Mouse (Mus musculus): ENCODE measurements around the gene Zpbp. TPM values are rescaled to one million over a fixed set of nuclear protein-coding genes. Genes with fewer than 3 reads are reported as not detected.

Gene Zpbp
- under 1 TPM; 0.05 to 0.19 (median 0.15) TPM for total RNA-seq (2022)

- DNase-seq (ENCODE audit: low spot score in 2 of 2) = peak; percentile 76 to 79
Observed at GRCm38 (mm10) chr11:11461635-11462560, at the start of gene Zpbp, which contains the start of gene Spata48. Gene Zpbp (minus strand): TSS chr11:11462408. Gene Spata48 (plus strand): TSS chr11:11462094.

GRCm38 (mm10) chr11:11509413-11509812 lies 47.2 kb upstream of the Zpbp start:
- no peak for DNase-seq (ENCODE audit: low spot score in 2 of 2)

GRCm38 (mm10) chr11:11506187-11506586 lies 44.0 kb upstream of the Zpbp start:
- no peak for DNase-seq (ENCODE audit: low spot score in 2 of 2)

- no peak for DNase-seq (ENCODE audit: low spot score in 2 of 2)
Observed at GRCm38 (mm10) chr11:11499944-11500343, 37.7 kb upstream of the Zpbp start.

GRCm38 (mm10) chr11:11495697-11496096 lies 33.5 kb upstream of the Zpbp start:
- no peak for DNase-seq (ENCODE audit: low spot score in 2 of 2)

GRCm38 (mm10) chr11:11492044-11492443 lies 29.8 kb upstream of the Zpbp start:
- no peak for DNase-seq (ENCODE audit: low spot score in 2 of 2)

GRCm38 (mm10) chr11:11484378-11484777 lies 22.2 kb upstream of the Zpbp start:
- DNase-seq (ENCODE audit: low spot score in 2 of 2) = no peak

GRCm38 (mm10) chr11:11468924-11469323 lies 6.7 kb upstream of the Zpbp start:
- no peak for DNase-seq (ENCODE audit: low spot score in 2 of 2)

GRCm38 (mm10) chr11:11462561-11462890 lies 318 bp upstream of the Zpbp start:
- DNase-seq (ENCODE audit: low spot score in 2 of 2) = no peak

- DNase-seq (ENCODE audit: low spot score in 2 of 2) = no peak
Observed at GRCm38 (mm10) chr11:11455037-11455436, 7.2 kb downstream of the Zpbp start.

- no peak for DNase-seq (ENCODE audit: low spot score in 2 of 2)
Observed at GRCm38 (mm10) chr11:11417356-11417755, 44.9 kb downstream of the Zpbp start.

GRCm38 (mm10) chr11:11414188-11414587 lies 48.0 kb downstream of the Zpbp start:
- no peak for DNase-seq (ENCODE audit: low spot score in 2 of 2)

GRCm38 (mm10) chr11:11394686-11395085 lies 67.5 kb downstream of the Zpbp start:
- no peak for DNase-seq (ENCODE audit: low spot score in 2 of 2)

- no peak for DNase-seq (ENCODE audit: low spot score in 2 of 2)
Observed at GRCm38 (mm10) chr11:11393164-11393563, 69.0 kb downstream of the Zpbp start.

- no peak for DNase-seq (ENCODE audit: low spot score in 2 of 2)
Observed at GRCm38 (mm10) chr11:11371305-11371704, 90.9 kb downstream of the Zpbp start.

- no peak for DNase-seq (ENCODE audit: low spot score in 2 of 2)
Observed at GRCm38 (mm10) chr11:11283512-11283911, 178.7 kb downstream of the Zpbp start.

GRCm38 (mm10) chr11:11280128-11280527 lies 182.1 kb downstream of the Zpbp start:
- DNase-seq (ENCODE audit: low spot score in 2 of 2) = no peak

- DNase-seq (ENCODE audit: low spot score in 2 of 2) = no peak
Observed at GRCm38 (mm10) chr11:11257348-11257747, 204.9 kb downstream of the Zpbp start.

GRCm38 (mm10) chr11:11242694-11243377 lies 219.4 kb downstream of the Zpbp start:
- no peak for DNase-seq (ENCODE audit: low spot score in 2 of 2)

- DNase-seq (ENCODE audit: low spot score in 2 of 2) = no peak
Observed at GRCm38 (mm10) chr11:11239346-11239745, 222.9 kb downstream of the Zpbp start.

Data from gastrocnemius, adult 8-10 months (tissue).